Mouse (Mus musculus) CH12.LX (cell line): ENCODE measurements at regions not wholly inside any gene's neighbourhood (a gene's known extent, or its start where the extent isn't known, plus 50 kb on each side); places are given as distances from the start of the nearest gene placed in this dataset.

Source experiments
- DNase-seq: peaks from one replicate; pipeline ENCODE4 v3.0.0-alpha.2; 2013; ENCODE audit errors: extremely low read depth
- H3K27ac ChIP-seq: 2 replicates; pipeline ENCODE4 v1.5.1; 2012; ENCODE audit warnings: low read depth, mild to moderate bottlenecking, control low read depth, moderate library complexity; ENCODE audit not compliant: insufficient read depth
- H3K27me3 ChIP-seq: replicated peaks from 2 replicates; pipeline ENCODE3; 2012; ENCODE audit warnings: inconsistent platforms
- H3K36me3 ChIP-seq, 2 experiments: replicated peaks in 1 of 2; 2 replicates each; pipeline versions ENCODE3 to v1.6.1; 2012; ENCODE audit warnings: inconsistent platforms in 1 of 2, low read length in 1 of 2, mild to moderate bottlenecking in 1 of 2, mixed read lengths in 1 of 2, moderate library complexity in 1 of 2; ENCODE audit not compliant: control insufficient read depth in 1 of 2, insufficient read depth in 1 of 2
- H3K4me1 ChIP-seq, 2 experiments: 2 replicates each; pipeline ENCODE4 v1.6.1; 2012; ENCODE audit warnings: inconsistent platforms in 1 of 2, moderate library complexity in 1 of 2; ENCODE audit not compliant: insufficient read depth in 2 of 2, control insufficient read depth in 1 of 2
- H3K4me2 ChIP-seq: 2 replicates; pipeline ENCODE4 v1.6.1; 2012; ENCODE audit warnings: low read depth, mild to moderate bottlenecking, control low read depth; ENCODE audit not compliant: poor library complexity, insufficient read depth, severe bottlenecking
- H3K4me3 ChIP-seq, 3 experiments: fragments of 150-350 bp in 1 of 3; sonication (generic) in 1 of 3; replicated peaks in 1 of 3; 2 replicates each; pipeline versions ENCODE3 to v1.5.1; 2011 to 2012; ENCODE audit warnings: low read depth in 2 of 3, low read length in 2 of 3, mild to moderate bottlenecking in 2 of 3, moderate library complexity in 2 of 3, control low read depth in 1 of 3, improper control_type of control experiment in 1 of 3, inconsistent platforms in 1 of 3, mixed read lengths in 1 of 3; ENCODE audit not compliant: poor library complexity in 1 of 3
- H3K79me2 ChIP-seq: replicated peaks from 2 replicates; pipeline ENCODE4 v1.6.1; 2012; ENCODE audit warnings: mild to moderate bottlenecking, moderate library complexity; ENCODE audit not compliant: control insufficient read depth, poor library complexity, insufficient read depth, severe bottlenecking; ENCODE audit errors: extremely low read depth
- H3K9ac ChIP-seq: 2 replicates; pipeline ENCODE4 v1.6.1; 2012; ENCODE audit warnings: low read depth, mild to moderate bottlenecking, control low read depth, moderate library complexity; ENCODE audit not compliant: insufficient read depth
- H3K9me3 ChIP-seq: replicated peaks from 2 replicates; pipeline ENCODE3; 2012; ENCODE audit warnings: low read length, inconsistent platforms, mixed read lengths
- CHD2 ChIP-seq: IDR thresholded peaks from 2 replicates; pipeline ENCODE4 v1.6.1; 2011; ENCODE audit warnings: low read length, improper control_type of control experiment
- CTCF ChIP-seq, 2 experiments: IDR thresholded peaks in 1 of 2; conservative IDR thresholded peaks in 1 of 2; 2 replicates each; pipeline ENCODE4 v1.5.1; 2011 to 2012; ENCODE audit warnings: low read depth in 2 of 2, low read length in 2 of 2, improper control_type of control experiment in 1 of 2, inconsistent platforms in 1 of 2, mild to moderate bottlenecking in 1 of 2, moderate library complexity in 1 of 2
- E2F4 ChIP-seq: IDR thresholded peaks from 2 replicates; pipeline ENCODE4 v1.6.1; 2011; ENCODE audit warnings: low read depth, low read length, improper control_type of control experiment; ENCODE audit not compliant: insufficient replicate concordance
- ELF1 ChIP-seq: IDR thresholded peaks from 2 replicates; pipeline ENCODE4 v1.6.1; 2014; ENCODE audit warnings: low read depth, mild to moderate bottlenecking, inconsistent platforms, low read length, improper control_type of control experiment
- ETS1 ChIP-seq: conservative IDR thresholded peaks from 2 replicates; pipeline ENCODE4 v1.6.1; 2012; ENCODE audit warnings: low read depth, mild to moderate bottlenecking, inconsistent platforms, low read length, improper control_type of control experiment, moderate library complexity
- GABPA ChIP-seq: IDR thresholded peaks from 2 replicates; pipeline ENCODE4 v1.6.1; 2012; ENCODE audit warnings: low read depth, low read length, improper control_type of control experiment, inconsistent platforms; ENCODE audit not compliant: insufficient replicate concordance
- HCFC1 ChIP-seq: IDR thresholded peaks from 2 replicates; pipeline ENCODE4 v1.6.1; 2012; ENCODE audit warnings: low read depth, mild to moderate bottlenecking, inconsistent platforms, low read length, improper control_type of control experiment
- IRF4 ChIP-seq: IDR thresholded peaks from 2 replicates; pipeline ENCODE4 v1.6.1; 2014; ENCODE audit warnings: low read depth, mild to moderate bottlenecking, inconsistent platforms, low read length, improper control_type of control experiment
- JUN ChIP-seq: IDR thresholded peaks from 2 replicates; pipeline ENCODE4 v1.6.1; 2011; ENCODE audit warnings: low read depth, mild to moderate bottlenecking, low read length, improper control_type of control experiment, moderate library complexity; ENCODE audit not compliant: insufficient read depth
- KAT2A ChIP-seq: IDR thresholded peaks from 2 replicates; pipeline ENCODE4 v1.6.1; 2012; ENCODE audit warnings: low read length, improper control_type of control experiment, inconsistent platforms; ENCODE audit not compliant: insufficient replicate concordance
- MAFK ChIP-seq: IDR thresholded peaks from 2 replicates; pipeline ENCODE4 v1.6.1; 2011; ENCODE audit warnings: low read length, improper control_type of control experiment; ENCODE audit not compliant: insufficient replicate concordance
- MAX ChIP-seq: IDR thresholded peaks from 2 replicates; pipeline ENCODE4 v1.6.1; 2011; ENCODE audit warnings: low read length, improper control_type of control experiment
- MEF2A ChIP-seq: IDR thresholded peaks from 2 replicates; pipeline ENCODE4 v1.6.1; 2014; ENCODE audit warnings: low read depth, mild to moderate bottlenecking, inconsistent platforms, low read length, improper control_type of control experiment, borderline replicate concordance
- MYC ChIP-seq: IDR thresholded peaks from 2 replicates; pipeline ENCODE4 v1.6.1; 2011; ENCODE audit warnings: low read depth, mild to moderate bottlenecking, improper control_type of control experiment, low read length
- NRF1 ChIP-seq: IDR thresholded peaks from 2 replicates; pipeline ENCODE4 v1.6.1; 2014; ENCODE audit warnings: low read depth, mild to moderate bottlenecking, inconsistent platforms, low read length, improper control_type of control experiment, moderate library complexity
- POLR2A ChIP-seq: IDR thresholded peaks from 2 replicates; pipeline ENCODE4 v1.6.1; 2011; ENCODE audit warnings: low read depth, mild to moderate bottlenecking, improper control_type of control experiment, low read length
- POLR2AphosphoS2 ChIP-seq: IDR thresholded peaks from 2 replicates; pipeline ENCODE4 v1.6.1; 2011; ENCODE audit warnings: low read depth, low read length, improper control_type of control experiment
- RAD21 ChIP-seq: IDR thresholded peaks from 2 replicates; pipeline ENCODE4 v1.6.1; 2011; ENCODE audit warnings: low read depth, mild to moderate bottlenecking, low read length, improper control_type of control experiment, moderate library complexity
- RCOR1 ChIP-seq: conservative IDR thresholded peaks from 2 replicates; pipeline ENCODE4 v1.6.1; 2012; ENCODE audit warnings: low read depth, mild to moderate bottlenecking, inconsistent platforms, low read length, improper control_type of control experiment
- SIN3A ChIP-seq: IDR thresholded peaks from 2 replicates; pipeline ENCODE4 v1.6.1; 2012; ENCODE audit warnings: low read length, improper control_type of control experiment, inconsistent platforms
- SMC3 ChIP-seq: IDR thresholded peaks from 2 replicates; pipeline ENCODE4 v1.6.1; 2011; ENCODE audit warnings: low read depth, low read length, improper control_type of control experiment
- TCF12 ChIP-seq: IDR thresholded peaks from 2 replicates; pipeline ENCODE4 v1.6.1; 2014; ENCODE audit warnings: low read depth, mild to moderate bottlenecking, inconsistent platforms, low read length, improper control_type of control experiment
- UBTF ChIP-seq: IDR thresholded peaks from 2 replicates; pipeline ENCODE4 v1.6.1; 2012; ENCODE audit warnings: low read depth, mild to moderate bottlenecking, inconsistent platforms, low read length, improper control_type of control experiment, moderate library complexity
- USF1 ChIP-seq: IDR thresholded peaks from 2 replicates; pipeline ENCODE4 v1.6.1; 2014; ENCODE audit warnings: low read depth, mild to moderate bottlenecking, inconsistent platforms, low read length, improper control_type of control experiment
- USF2 ChIP-seq: conservative IDR thresholded peaks from 2 replicates; pipeline ENCODE4 v1.6.1; 2011; ENCODE audit warnings: low read depth, low read length, improper control_type of control experiment
- ZKSCAN1 ChIP-seq: IDR thresholded peaks from 2 replicates; pipeline ENCODE4 v1.6.1; 2012; ENCODE audit warnings: low read depth, inconsistent platforms, low read length, improper control_type of control experiment, borderline replicate concordance
- ZMIZ1 ChIP-seq: IDR thresholded peaks from 2 replicates; pipeline ENCODE4 v1.6.1; 2012; ENCODE audit warnings: low read depth, mild to moderate bottlenecking, inconsistent platforms, low read length, improper control_type of control experiment
- ZNF384 ChIP-seq: IDR thresholded peaks from 2 replicates; pipeline ENCODE4 v1.6.1; 2012; ENCODE audit warnings: low read depth, low read length, improper control_type of control experiment, inconsistent platforms
- dilution Hi-C: fragments of 300-500 bp; cut with MboI; formaldehyde crosslinking; loops from 2 replicates; pipeline ENCODE4 v1.14.3; 2020; ENCODE audit warnings: low sequenced_read_pairs; ENCODE audit not compliant: extremely low pct_unique_long_range_greater_than_20kb, extremely low pct_ligation_motif_present
- in situ Hi-C: fragments of 300-500 bp; cut with MboI; formaldehyde crosslinking; loops from 3 replicates; pipeline ENCODE4 v1.14.3; 2019; ENCODE audit warnings: low sequenced_read_pairs, low pct_ligation_motif_present, low pct_unique_long_range_greater_than_20kb, mixed read lengths

GRCm38 (mm10) chr16:95866866-95867420 is 123.8 kb downstream of the Psmg1 start:
- DNase-seq = no peak
- no peaks in the 10 kb centered on the region for H3K27me3 ChIP-seq
- H3K27ac ChIP-seq = no peak overlapping the region
- TF ChIP-seq UBTF (no peak), ZNF384 (no peak), CHD2 (no peak), RAD21 (no peak), CTCF (conservative IDR thresholded peaks at IDR 0.05 in 1 of 2, IDR thresholded peaks at IDR 0.05 in 1 of 2; ENCODE audit: low read depth in 2 of 2, low read length in 2 of 2) (no peak), SIN3A (no peak), GABPA (no peak), ELF1 (no peak), ETS1 (no peak), RCOR1 (no peak), MYC (no peak), JUN (no peak), TCF12 (no peak), ZMIZ1 (no peak), POLR2A (no peak)
- dilution Hi-C loops = no loop called here
- H3K4me2 ChIP-seq = no peak overlapping the region
- H3K36me3 ChIP-seq = peaks cover 0 to 5% of the 10 kb centered on the region in 2 experiments
- peaks cover 14 to 39% of the 10 kb centered on the region in 2 experiments for H3K4me1 ChIP-seq
- H3K4me3 ChIP-seq = no peak overlapping the region
- no peaks in the 10 kb centered on the region for H3K79me2 ChIP-seq
- no peaks in the 10 kb centered on the region for H3K9me3 ChIP-seq
- H3K9ac ChIP-seq = no peak overlapping the region
- in situ Hi-C loops = no loop called here

DNA sequence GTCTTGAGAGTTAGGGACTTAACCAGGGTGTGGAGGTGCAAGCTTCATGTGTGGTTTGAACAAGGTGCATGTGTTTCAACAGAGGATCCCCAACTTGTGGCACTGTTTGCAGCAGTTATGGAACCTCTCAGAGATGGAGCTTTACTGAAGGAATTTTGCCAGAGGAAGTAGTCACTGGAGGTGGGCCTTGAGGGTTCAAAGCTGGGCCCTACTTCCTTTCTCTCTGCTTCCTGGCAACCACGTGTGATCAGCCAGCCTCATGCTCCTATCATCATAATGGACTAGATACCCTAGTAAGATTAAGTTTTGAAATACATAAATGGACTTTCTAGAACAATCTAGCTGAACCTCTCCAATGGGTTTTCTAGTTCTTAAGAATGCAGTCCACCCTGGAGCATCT is 125.2 kb downstream of the Psmg1 start:
- H3K4me1 ChIP-seq = peaks cover 14 to 37% of the 10 kb centered on the region in 2 experiments

More for the DNA sequence above, 125.2 kb downstream of the Psmg1 start:
- Histone ChIP-seq H3K4me2 (no peak overlapping the region), H3K9ac (no peak overlapping the region), H3K79me2 (no peaks in the 10 kb centered on the region), H3K27me3 (no peaks in the 10 kb centered on the region), H3K27ac (no peak overlapping the region), H3K4me3 (no peak overlapping the region), H3K9me3 (no peaks in the 10 kb centered on the region), H3K36me3 (peaks cover 0 to 5% of the 10 kb centered on the region in 2 experiments)
- dilution Hi-C loops (no loop called here), in situ Hi-C loops (no loop called here)
- no peak for DNase-seq
- TF ChIP-seq NRF1 = no peak
- no peak for TF ChIP-seq MAFK
- no peak for TF ChIP-seq E2F4
- no peak for TF ChIP-seq USF2
- TF ChIP-seq JUN = no peak
- no peak for TF ChIP-seq SMC3
- TF ChIP-seq GABPA = no peak
- TF ChIP-seq POLR2A = no peak
- TF ChIP-seq IRF4 = no peak
- no peak for TF ChIP-seq ZNF384
- no peak for TF ChIP-seq KAT2A
- no peak for TF ChIP-seq MAX
- no peak for TF ChIP-seq MEF2A
- TF ChIP-seq ETS1 = no peak
- no peak for TF ChIP-seq POLR2AphosphoS2
- no peak for TF ChIP-seq HCFC1
- no peak for TF ChIP-seq ZKSCAN1
- TF ChIP-seq RAD21 = no peak
- no peak for TF ChIP-seq USF1
